Mouse (Mus musculus): ENCODE measurements around the gene Cdh1. TPM values are rescaled to one million over a fixed set of nuclear protein-coding genes. Genes with fewer than 3 reads are reported as not detected.
"Not testable (repeated sequence)": the region's sequence is repeated elsewhere in the genome, so short reads cannot be mapped to it uniquely, and the experiment has no call there.

Gene Cdh1
- polyA plus RNA-seq, 1 experiment from 2014 or later = 19.8 TPM

GRCm38 (mm10) chr8:106599265-106599979 lies 3.7 kb upstream of the Cdh1 start:
- WGBS = 36% methylated on average over 7 of the region's 7 CpGs
- no peak overlapping the region for H3K4me3 ChIP-seq (ENCODE audit: low read depth, low read length)
- ATAC-seq (replicated peaks; ENCODE audit: insufficient number of reproducible peaks, low FRiP score, low TSS enrichment, low read depth) = no peak
- no peak overlapping the region for H3K9ac ChIP-seq (replicated peaks; ENCODE audit: low read length)
- no peaks in the 10 kb centered on the region for H3K9me3 ChIP-seq (replicated peaks; ENCODE audit: control insufficient read depth, low read length)
- H3K27ac ChIP-seq (replicated peaks; ENCODE audit: low read depth, low read length) = no peak overlapping the region
- H3K36me3 ChIP-seq (replicated peaks; ENCODE audit: control insufficient read depth, insufficient read depth, low read depth, low read length) = no peaks in the 10 kb centered on the region
- no peak for DNase-seq (ENCODE audit: low spot score)
- peaks cover 21% of the 10 kb centered on the region for H3K27me3 ChIP-seq (ENCODE audit: control insufficient read depth, insufficient read depth, low read length)
- H3K4me2 ChIP-seq (ENCODE audit: low read depth, low read length) = no peak overlapping the region
- peaks cover 7% of the 10 kb centered on the region for H3K4me1 ChIP-seq (ENCODE audit: control insufficient read depth, insufficient read depth, low read length)

- Histone ChIP-seq H3K9ac (replicated peaks; ENCODE audit: low read length) (peak overlapping the region; percentile 41), H3K36me3 (replicated peaks; ENCODE audit: control insufficient read depth, insufficient read depth, low read depth, low read length) (no peaks in the 10 kb centered on the region), H3K4me1 (ENCODE audit: control insufficient read depth, insufficient read depth, low read length) (peaks cover 7% of the 10 kb centered on the region), H3K4me3 (ENCODE audit: low read depth, low read length) (peak overlapping the region; percentile 48), H3K9me3 (replicated peaks; ENCODE audit: control insufficient read depth, low read length) (no peaks in the 10 kb centered on the region), H3K27me3 (ENCODE audit: control insufficient read depth, insufficient read depth, low read length) (peaks cover 43% of the 10 kb centered on the region), H3K27ac (replicated peaks; ENCODE audit: low read depth, low read length) (no peak overlapping the region), H3K4me2 (ENCODE audit: low read depth, low read length) (peak overlapping the region; percentile 89)
- DNase-seq (ENCODE audit: low spot score) (no peak), ATAC-seq (replicated peaks; ENCODE audit: insufficient number of reproducible peaks, low FRiP score, low TSS enrichment, low read depth) (no peak)
- under 1% methylated on average over 19 of the region's 19 CpGs for WGBS
Observed at GRCm38 (mm10) chr8:106603933-106604332, 782 bp downstream of the Cdh1 start.

GRCm38 (mm10) chr8:106605657-106606056 lies 2.5 kb downstream of the Cdh1 start:
- H3K4me3 ChIP-seq (ENCODE audit: low read depth, low read length) = no peak overlapping the region
- no peaks in the 10 kb centered on the region for H3K36me3 ChIP-seq (replicated peaks; ENCODE audit: control insufficient read depth, insufficient read depth, low read depth, low read length)
- no peak for ATAC-seq (replicated peaks; ENCODE audit: insufficient number of reproducible peaks, low FRiP score, low TSS enrichment, low read depth)
- H3K9me3 ChIP-seq (replicated peaks; ENCODE audit: control insufficient read depth, low read length) = no peaks in the 10 kb centered on the region
- no peak for DNase-seq (ENCODE audit: low spot score)
- no peak overlapping the region for H3K27ac ChIP-seq (replicated peaks; ENCODE audit: low read depth, low read length)
- H3K9ac ChIP-seq (replicated peaks; ENCODE audit: low read length) = no peak overlapping the region
- H3K4me2 ChIP-seq (ENCODE audit: low read depth, low read length) = no peak overlapping the region
- 67% methylated on average over 7 of the region's 7 CpGs for WGBS
- H3K27me3 ChIP-seq (ENCODE audit: control insufficient read depth, insufficient read depth, low read length) = peaks cover 43% of the 10 kb centered on the region
- peaks cover 7% of the 10 kb centered on the region for H3K4me1 ChIP-seq (ENCODE audit: control insufficient read depth, insufficient read depth, low read length)

GRCm38 (mm10) chr8:106606121-106606520 lies 3.0 kb downstream of the Cdh1 start:
- DNase-seq (ENCODE audit: low spot score) = no peak
- Histone ChIP-seq H3K27ac (replicated peaks; ENCODE audit: low read depth, low read length) (no peak overlapping the region), H3K4me2 (ENCODE audit: low read depth, low read length) (no peak overlapping the region), H3K9me3 (replicated peaks; ENCODE audit: control insufficient read depth, low read length) (no peaks in the 10 kb centered on the region), H3K27me3 (ENCODE audit: control insufficient read depth, insufficient read depth, low read length) (peaks cover 43% of the 10 kb centered on the region), H3K4me1 (ENCODE audit: control insufficient read depth, insufficient read depth, low read length) (peaks cover 7% of the 10 kb centered on the region), H3K9ac (replicated peaks; ENCODE audit: low read length) (no peak overlapping the region), H3K36me3 (replicated peaks; ENCODE audit: control insufficient read depth, insufficient read depth, low read depth, low read length) (no peaks in the 10 kb centered on the region), H3K4me3 (ENCODE audit: low read depth, low read length) (no peak overlapping the region)
- WGBS = 43% methylated on average over 4 of the region's 4 CpGs
- ATAC-seq (replicated peaks; ENCODE audit: insufficient number of reproducible peaks, low FRiP score, low TSS enrichment, low read depth) = no peak

- H3K36me3 ChIP-seq (replicated peaks; ENCODE audit: control insufficient read depth, insufficient read depth, low read depth, low read length) = no peaks in the 10 kb centered on the region
- DNase-seq (ENCODE audit: low spot score) = no peak
- 39% methylated on average over 15 of the region's 15 CpGs for WGBS
- H3K9me3 ChIP-seq (replicated peaks; ENCODE audit: control insufficient read depth, low read length) = no peaks in the 10 kb centered on the region
- H3K4me2 ChIP-seq (ENCODE audit: low read depth, low read length) = no peak overlapping the region
- H3K9ac ChIP-seq (replicated peaks; ENCODE audit: low read length) = no peak overlapping the region
- no peak overlapping the region for H3K27ac ChIP-seq (replicated peaks; ENCODE audit: low read depth, low read length)
- H3K4me1 ChIP-seq (ENCODE audit: control insufficient read depth, insufficient read depth, low read length) = peaks cover 7% of the 10 kb centered on the region
- ATAC-seq (replicated peaks; ENCODE audit: insufficient number of reproducible peaks, low FRiP score, low TSS enrichment, low read depth) = no peak
- no peak overlapping the region for H3K4me3 ChIP-seq (ENCODE audit: low read depth, low read length)
- H3K27me3 ChIP-seq (ENCODE audit: control insufficient read depth, insufficient read depth, low read length) = peaks cover 40% of the 10 kb centered on the region
Observed at GRCm38 (mm10) chr8:106606601-106607145, 3.5 kb downstream of the Cdh1 start.

- not testable (repeated sequence) for ATAC-seq (replicated peaks; ENCODE audit: insufficient number of reproducible peaks, low FRiP score, low TSS enrichment, low read depth); H3K4me1 ChIP-seq (ENCODE audit: control insufficient read depth, insufficient read depth, low read length); H3K4me3 ChIP-seq (ENCODE audit: low read depth, low read length); H3K9me3 ChIP-seq (replicated peaks; ENCODE audit: control insufficient read depth, low read length); H3K27ac ChIP-seq (replicated peaks; ENCODE audit: low read depth, low read length); H3K36me3 ChIP-seq (replicated peaks; ENCODE audit: control insufficient read depth, insufficient read depth, low read depth, low read length); H3K4me2 ChIP-seq (ENCODE audit: low read depth, low read length); DNase-seq (ENCODE audit: low spot score); H3K9ac ChIP-seq (replicated peaks; ENCODE audit: low read length)
- 81% methylated on average over 4 of the region's 4 CpGs for WGBS
- peaks cover 37% of the 10 kb centered on the region for H3K27me3 ChIP-seq (ENCODE audit: control insufficient read depth, insufficient read depth, low read length)
Observed at GRCm38 (mm10) chr8:106607783-106608182, 4.6 kb downstream of the Cdh1 start.

GRCm38 (mm10) chr8:106608425-106608824 lies 5.3 kb downstream of the Cdh1 start:
- H3K4me1 ChIP-seq (ENCODE audit: control insufficient read depth, insufficient read depth, low read length) = peaks cover 5% of the 10 kb centered on the region
- H3K9ac ChIP-seq (replicated peaks; ENCODE audit: low read length) = no peak overlapping the region
- ATAC-seq (replicated peaks; ENCODE audit: insufficient number of reproducible peaks, low FRiP score, low TSS enrichment, low read depth) = no peak
- H3K27me3 ChIP-seq (ENCODE audit: control insufficient read depth, insufficient read depth, low read length) = peaks cover 32% of the 10 kb centered on the region
- 65% methylated on average over 3 of the region's 3 CpGs for WGBS
- H3K4me3 ChIP-seq (ENCODE audit: low read depth, low read length) = no peak overlapping the region
- DNase-seq (ENCODE audit: low spot score) = no peak
- no peaks in the 10 kb centered on the region for H3K9me3 ChIP-seq (replicated peaks; ENCODE audit: control insufficient read depth, low read length)
- no peak overlapping the region for H3K4me2 ChIP-seq (ENCODE audit: low read depth, low read length)
- H3K27ac ChIP-seq (replicated peaks; ENCODE audit: low read depth, low read length) = no peak overlapping the region
- no peaks in the 10 kb centered on the region for H3K36me3 ChIP-seq (replicated peaks; ENCODE audit: control insufficient read depth, insufficient read depth, low read depth, low read length)

- no peaks in the 10 kb centered on the region for H3K9me3 ChIP-seq (replicated peaks; ENCODE audit: control insufficient read depth, low read length)
- H3K27ac ChIP-seq (replicated peaks; ENCODE audit: low read depth, low read length) = no peak overlapping the region
- no peak for ATAC-seq (replicated peaks; ENCODE audit: insufficient number of reproducible peaks, low FRiP score, low TSS enrichment, low read depth)
- no peaks in the 10 kb centered on the region for H3K36me3 ChIP-seq (replicated peaks; ENCODE audit: control insufficient read depth, insufficient read depth, low read depth, low read length)
- H3K4me3 ChIP-seq (ENCODE audit: low read depth, low read length) = no peak overlapping the region
- peaks cover 23% of the 10 kb centered on the region for H3K27me3 ChIP-seq (ENCODE audit: control insufficient read depth, insufficient read depth, low read length)
- no peak for DNase-seq (ENCODE audit: low spot score)
- H3K4me1 ChIP-seq (ENCODE audit: control insufficient read depth, insufficient read depth, low read length) = no peaks in the 10 kb centered on the region
- H3K9ac ChIP-seq (replicated peaks; ENCODE audit: low read length) = no peak overlapping the region
- 77% methylated on average over 7 of the region's 7 CpGs for WGBS
- H3K4me2 ChIP-seq (ENCODE audit: low read depth, low read length) = no peak overlapping the region
Observed at GRCm38 (mm10) chr8:106609076-106609903, 6.1 kb downstream of the Cdh1 start.

All from embryonic facial prominence, embryonic 11.5 days (tissue).